Mouse (Mus musculus): ENCODE measurements around the gene Fthl17b. TPM values are rescaled to one million over a fixed set of nuclear protein-coding genes. Genes with fewer than 3 reads are reported as not detected.
"Not testable (repeated sequence)": the region's sequence is repeated elsewhere in the genome, so short reads cannot be mapped to it uniquely, and the experiment has no call there.

Fthl17b gene
- polyA plus RNA-seq (2012; fragmentation: generic; extraction: Trizol), result not detected

DNA sequence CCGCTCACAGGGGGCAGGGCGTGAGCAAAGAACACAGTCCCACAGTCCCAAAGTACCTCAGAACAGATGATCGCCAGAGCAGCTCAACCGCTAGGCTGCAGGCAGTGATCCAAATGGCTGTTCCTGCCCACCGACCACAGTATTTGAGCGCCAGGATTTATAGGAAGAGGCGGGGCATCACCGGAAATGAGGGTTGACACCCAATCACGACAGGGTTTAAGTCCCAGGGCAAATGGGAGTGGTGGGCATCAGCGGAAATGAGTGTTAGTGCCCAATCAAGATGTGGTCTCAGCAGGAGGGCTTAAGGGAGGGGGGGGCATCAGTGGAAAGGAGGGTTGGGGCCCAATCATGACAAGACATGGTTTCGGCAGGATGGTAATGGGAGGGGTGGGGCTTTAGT lies at the start of gene Fthl17b:
Gene Fthl17b (minus strand): TSS at position 101 of the 400 bp plus-strand sequence.
- H3ac ChIP-seq (ENCODE audit: control insufficient read depth, insufficient read length); H3K27me3 ChIP-seq (ENCODE audit: control insufficient read depth, insufficient read depth, insufficient read length); H3K4me3 ChIP-seq; H3K79me2 ChIP-seq (ENCODE audit: control insufficient read depth, insufficient read depth); H3K36me3 ChIP-seq (ENCODE audit: control insufficient read depth, insufficient read depth); H3K4me2 ChIP-seq (ENCODE audit: low read depth): not testable (repeated sequence)

DNA sequence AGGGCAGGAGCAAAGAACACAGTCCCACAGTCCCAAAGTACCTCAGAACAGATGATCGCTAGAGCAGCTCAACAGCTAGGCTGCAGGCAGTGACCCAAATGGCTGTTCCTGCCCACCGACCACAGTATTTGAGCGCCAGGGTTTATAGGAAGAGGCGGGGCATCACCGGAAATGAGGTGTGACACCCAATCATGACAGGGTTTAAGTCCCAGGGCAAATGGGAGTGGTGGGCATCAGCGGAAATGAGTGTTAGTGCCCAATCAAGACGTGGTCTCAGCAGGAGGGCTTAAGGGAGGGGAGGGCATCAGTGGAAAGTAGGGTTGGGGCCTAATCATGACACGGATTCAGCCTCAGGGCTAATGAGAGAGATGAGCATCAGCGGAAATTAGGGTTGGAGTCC lies 23.9 kb upstream of the Fthl17b start, which contains the start of gene Fthl17d:
Gene Fthl17d (minus strand): TSS at position 101 of the 400 bp plus-strand sequence.
- H3K4me2 ChIP-seq (ENCODE audit: low read depth); H3K79me2 ChIP-seq (ENCODE audit: control insufficient read depth, insufficient read depth); H3K27me3 ChIP-seq (ENCODE audit: control insufficient read depth, insufficient read depth, insufficient read length); H3K4me3 ChIP-seq; H3K36me3 ChIP-seq (ENCODE audit: control insufficient read depth, insufficient read depth); H3ac ChIP-seq (ENCODE audit: control insufficient read depth, insufficient read length): not testable (repeated sequence)

GRCm38 (mm10) chrX:8976459-8976858 lies 13.7 kb upstream of the Fthl17b start, which contains the start of gene Fthl17c:
Gene Fthl17c (minus strand): TSS chrX:8976559.
- H3K27me3 ChIP-seq (ENCODE audit: control insufficient read depth, insufficient read depth, insufficient read length); H3K4me2 ChIP-seq (ENCODE audit: low read depth); H3K4me3 ChIP-seq; H3K36me3 ChIP-seq (ENCODE audit: control insufficient read depth, insufficient read depth); H3ac ChIP-seq (ENCODE audit: control insufficient read depth, insufficient read length); H3K79me2 ChIP-seq (ENCODE audit: control insufficient read depth, insufficient read depth): not testable (repeated sequence)

- not testable (repeated sequence) for H3K27me3 ChIP-seq (ENCODE audit: control insufficient read depth, insufficient read depth, insufficient read length); H3K79me2 ChIP-seq (ENCODE audit: control insufficient read depth, insufficient read depth)
Observed at GRCm38 (mm10) chrX:8964618-8965017, 1.8 kb upstream of the Fthl17b start.

DNA sequence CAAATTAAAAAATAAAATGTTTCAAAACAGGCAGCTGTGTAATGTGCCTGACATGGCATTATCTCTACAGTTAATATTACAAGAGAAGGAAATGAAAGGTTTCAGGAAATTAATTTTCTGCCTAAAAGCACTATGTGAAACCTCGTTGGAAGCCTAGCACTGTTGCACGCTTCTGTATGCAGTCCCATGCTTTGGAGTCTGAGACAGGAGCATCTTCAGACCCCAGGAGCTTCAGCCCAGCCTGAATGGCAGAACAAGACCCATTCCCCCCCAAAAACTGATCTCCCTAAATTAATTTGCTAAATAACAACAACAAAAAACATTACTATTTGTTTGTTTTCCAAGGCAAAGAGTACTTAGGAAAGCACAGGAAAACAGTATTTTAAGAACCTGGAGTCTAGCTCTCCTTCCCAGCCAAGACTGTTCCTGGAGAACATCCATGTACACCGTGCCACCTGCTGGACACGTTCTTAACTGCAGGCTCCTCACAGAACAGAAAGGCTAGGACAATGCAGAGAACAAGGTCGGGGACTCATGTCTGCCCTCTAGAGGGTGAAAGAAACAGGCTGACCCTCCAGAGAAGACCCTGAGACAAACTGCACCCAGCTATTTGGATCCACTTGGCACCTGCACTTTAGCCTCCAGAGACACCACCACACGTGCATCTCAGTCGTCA lies 14.5 kb downstream of the Fthl17b start:
- H3ac ChIP-seq (ENCODE audit: control insufficient read depth, insufficient read length); H3K4me2 ChIP-seq (ENCODE audit: low read depth); H3K36me3 ChIP-seq (ENCODE audit: control insufficient read depth, insufficient read depth); H3K79me2 ChIP-seq (ENCODE audit: control insufficient read depth, insufficient read depth); H3K27me3 ChIP-seq (ENCODE audit: control insufficient read depth, insufficient read depth, insufficient read length); H3K4me3 ChIP-seq: not testable (repeated sequence)

More at GRCm38 (mm10) chrX:8964618-8965017, 1.8 kb upstream of the Fthl17b start:
- not testable (repeated sequence) for H3ac ChIP-seq (ENCODE audit: control insufficient read depth, insufficient read length); H3K4me2 ChIP-seq (ENCODE audit: low read depth); H3K4me3 ChIP-seq; H3K36me3 ChIP-seq (ENCODE audit: control insufficient read depth, insufficient read depth)

- no peak for TF ChIP-seq SRF (IDR thresholded peaks at IDR 0.05; ENCODE audit: control insufficient read depth, insufficient read length, low read depth)
- no peak for TF ChIP-seq E2F4 (IDR thresholded peaks at IDR 0.05; ENCODE audit: insufficient read depth)
- no peak for TF ChIP-seq USF1 (IDR thresholded peaks at IDR 0.05; ENCODE audit: low read depth)
- TF ChIP-seq MYOD1 (IDR thresholded peaks at IDR 0.05; ENCODE audit: control insufficient read depth in 1 of 3, insufficient read length in 2 of 3, low read depth in 2 of 3), result no peak
- no peak overlapping the region for H3K4me2 ChIP-seq (ENCODE audit: low read depth)
- H3K36me3 ChIP-seq (ENCODE audit: control insufficient read depth, insufficient read depth), result no peaks in the 10 kb centered on the region
- no peaks in the 10 kb centered on the region for H3K27me3 ChIP-seq (ENCODE audit: control insufficient read depth, insufficient read depth, insufficient read length)
- no peaks in the 10 kb centered on the region for H3K79me2 ChIP-seq (ENCODE audit: control insufficient read depth, insufficient read depth)
- H3K4me3 ChIP-seq, result no peak overlapping the region
- H3ac ChIP-seq (ENCODE audit: control insufficient read depth, insufficient read length), result no peak overlapping the region
Observed at GRCm38 (mm10) chrX:8944041-8944440, 18.7 kb downstream of the Fthl17b start.

- Histone ChIP-seq H3K27me3 (ENCODE audit: control insufficient read depth, insufficient read depth, insufficient read length) (no peaks in the 10 kb centered on the region), H3K36me3 (ENCODE audit: control insufficient read depth, insufficient read depth) (no peaks in the 10 kb centered on the region), H3ac (ENCODE audit: control insufficient read depth, insufficient read length) (no peak overlapping the region), H3K4me3 (no peak overlapping the region), H3K79me2 (ENCODE audit: control insufficient read depth, insufficient read depth) (no peaks in the 10 kb centered on the region), H3K4me2 (ENCODE audit: low read depth) (no peak overlapping the region)
- TF ChIP-seq REST (IDR thresholded peaks at IDR 0.05; ENCODE audit: insufficient read depth, insufficient read length) (no peak), MAX (IDR thresholded peaks at IDR 0.05; ENCODE audit: low read depth) (no peak), E2F4 (IDR thresholded peaks at IDR 0.05; ENCODE audit: insufficient read depth) (no peak), TCF3 (IDR thresholded peaks at IDR 0.05; ENCODE audit: insufficient read length, low read depth) (no peak)
Observed at GRCm38 (mm10) chrX:8927308-8927707, 35.5 kb downstream of the Fthl17b start.
